Mouse (Mus musculus) bone marrow macrophage, adult 2 months (primary cell): ENCODE data around the gene Smo. TPM values are rescaled to one million over a fixed set of nuclear protein-coding genes. Genes with fewer than 3 reads are reported as not detected.
"Not testable (repeated sequence)": the region's sequence is repeated elsewhere in the genome, so short reads cannot be mapped to it uniquely, and the experiment has no call there.

Experiments
- H3K27ac ChIP-seq: 2 replicates; pipeline ENCODE4 v1.5.1; 2012; ENCODE audit warnings: low read depth, low read length; ENCODE audit not compliant: insufficient read depth
- H3K4me1 ChIP-seq: 2 replicates; pipeline ENCODE4 v1.6.1; 2012; ENCODE audit warnings: low read length; ENCODE audit not compliant: control insufficient read depth, insufficient read depth
- H3K4me3 ChIP-seq: 2 replicates; pipeline ENCODE4 v1.5.1; 2012; ENCODE audit warnings: mild to moderate bottlenecking, low read length, moderate library complexity; ENCODE audit not compliant: insufficient read depth
- CTCF ChIP-seq: IDR thresholded peaks from 2 replicates; pipeline ENCODE4 v1.5.1; 2012; ENCODE audit warnings: low read depth, mild to moderate bottlenecking, low read length, moderate library complexity
- POLR2A ChIP-seq: IDR thresholded peaks from 2 replicates; pipeline ENCODE4 v1.6.1; 2012; ENCODE audit warnings: mild to moderate bottlenecking, low read depth, low read length, borderline replicate concordance
- polyA plus RNA-seq: library from polyadenylated mRNA; stranded (reverse); fragments of >200 nt; gene quantifications from 2 replicates; pipeline ENCODE4 v1.2.4, GENCODE M21; 2012; ENCODE audit not compliant: missing spikeins, insufficient read depth, insufficient read length

Gene Smo
- polyA plus RNA-seq, 1 experiment, result not detected

GRCm38 (mm10) chr6:29756001-29756400, 20.7 kb downstream of the Smo start:
- TF ChIP-seq CTCF (no peak), POLR2A (no peak)
- no peak overlapping the region for H3K27ac ChIP-seq
- H3K4me3 ChIP-seq, result no peak overlapping the region
- peaks cover 2% of the 10 kb centered on the region; the same call in 1 of the 2 replicates for H3K4me1 ChIP-seq

GRCm38 (mm10) chr6:29756476-29756875, 21.2 kb downstream of the Smo start:
- H3K4me1 ChIP-seq, result no peaks in the 10 kb centered on the region
- H3K4me3 ChIP-seq, result no peak overlapping the region
- no peak for TF ChIP-seq POLR2A
- H3K27ac ChIP-seq, result no peak overlapping the region

- TF ChIP-seq CTCF (peak; percentile 91; the same call in 1 of the 2 replicates), POLR2A (no peak)
- Histone ChIP-seq H3K27ac (no peak overlapping the region), H3K4me1 (no peaks in the 10 kb centered on the region), H3K4me3 (no peak overlapping the region)
Observed at GRCm38 (mm10) chr6:29758417-29758816, 23.1 kb downstream of the Smo start.

GRCm38 (mm10) chr6:29759012-29759679, 23.8 kb downstream of the Smo start:
- TF ChIP-seq POLR2A, result no peak
- TF ChIP-seq CTCF, result no peak
- Histone ChIP-seq H3K4me3 (no peak overlapping the region), H3K4me1 (no peaks in the 10 kb centered on the region), H3K27ac (no peak overlapping the region)

DNA sequence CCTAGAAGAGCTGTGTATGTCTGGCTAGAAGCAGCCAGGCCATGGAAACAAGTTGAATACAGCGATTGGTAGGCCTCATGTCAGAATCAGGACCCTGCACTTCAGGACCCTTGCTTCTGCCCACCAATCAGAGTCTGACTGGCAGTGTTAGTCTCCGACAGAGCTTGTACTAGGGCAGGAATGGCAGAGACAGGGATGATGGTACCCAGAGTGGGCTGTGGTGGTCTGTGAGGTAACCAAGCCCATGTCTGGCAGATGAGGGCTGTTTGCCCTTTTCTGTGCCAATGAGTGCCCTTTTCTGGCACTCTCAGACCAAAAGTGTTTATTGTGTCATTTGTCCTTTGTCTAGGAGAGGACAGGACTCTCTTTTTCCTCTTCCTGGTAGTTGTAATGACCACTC, 25.1 kb downstream of the Smo start:
- not testable (repeated sequence) for H3K4me1 ChIP-seq, H3K27ac ChIP-seq, H3K4me3 ChIP-seq

DNA sequence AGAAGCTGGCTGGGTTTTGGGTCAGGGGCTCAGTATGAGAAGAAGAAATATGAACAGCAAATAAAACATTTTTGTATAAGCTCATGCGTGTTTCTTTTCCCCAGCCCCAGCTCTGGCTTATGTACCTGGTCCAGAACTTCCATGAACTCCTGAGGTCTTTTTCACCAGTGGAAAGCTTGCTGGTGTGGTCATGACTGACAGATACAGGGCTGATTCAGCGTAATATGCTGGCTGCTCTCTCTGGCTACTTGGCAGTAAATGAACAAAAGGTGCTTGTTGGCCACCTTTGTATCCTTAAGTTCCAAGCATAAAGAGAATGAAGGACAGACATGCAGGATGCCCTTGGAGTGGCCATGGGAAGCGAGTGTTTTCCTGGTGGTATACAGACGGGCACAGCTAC, 26.0 kb downstream of the Smo start:
- Histone ChIP-seq H3K27ac (no peak overlapping the region), H3K4me1 (peaks cover 6% of the 10 kb centered on the region), H3K4me3 (no peak overlapping the region)
- TF ChIP-seq POLR2A, result no peak
- no peak for TF ChIP-seq CTCF

DNA sequence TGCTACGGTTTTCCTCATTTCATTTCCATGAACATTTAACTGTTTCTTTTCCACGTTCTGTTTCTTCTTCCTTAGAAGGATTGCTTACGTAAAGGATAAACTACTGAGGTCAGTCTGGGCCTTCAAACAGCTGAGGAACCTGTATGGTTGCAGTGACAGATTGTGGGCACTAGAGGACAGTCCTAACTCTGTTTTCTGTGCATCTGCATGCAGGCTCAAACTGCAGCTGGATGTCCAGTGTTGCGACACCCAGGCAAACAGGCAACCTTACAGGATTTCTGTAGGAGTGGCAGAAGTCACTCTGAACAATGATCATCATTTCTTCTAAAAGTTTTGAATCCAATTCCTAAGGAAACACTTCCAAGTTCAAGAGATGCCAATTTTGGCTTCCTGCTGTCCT, 27.2 kb downstream of the Smo start:
- Histone ChIP-seq H3K4me3 (no peak overlapping the region), H3K4me1 (peaks cover 6% of the 10 kb centered on the region), H3K27ac (no peak overlapping the region)
- TF ChIP-seq POLR2A (no peak), CTCF (peak; percentile 50)

- no peak overlapping the region for H3K4me3 ChIP-seq
- no peak overlapping the region for H3K27ac ChIP-seq
- TF ChIP-seq POLR2A (no peak), CTCF (no peak)
- H3K4me1 ChIP-seq, result peaks cover 16% of the 10 kb centered on the region
Observed at GRCm38 (mm10) chr6:29766874-29767273, 31.6 kb downstream of the Smo start.

DNA sequence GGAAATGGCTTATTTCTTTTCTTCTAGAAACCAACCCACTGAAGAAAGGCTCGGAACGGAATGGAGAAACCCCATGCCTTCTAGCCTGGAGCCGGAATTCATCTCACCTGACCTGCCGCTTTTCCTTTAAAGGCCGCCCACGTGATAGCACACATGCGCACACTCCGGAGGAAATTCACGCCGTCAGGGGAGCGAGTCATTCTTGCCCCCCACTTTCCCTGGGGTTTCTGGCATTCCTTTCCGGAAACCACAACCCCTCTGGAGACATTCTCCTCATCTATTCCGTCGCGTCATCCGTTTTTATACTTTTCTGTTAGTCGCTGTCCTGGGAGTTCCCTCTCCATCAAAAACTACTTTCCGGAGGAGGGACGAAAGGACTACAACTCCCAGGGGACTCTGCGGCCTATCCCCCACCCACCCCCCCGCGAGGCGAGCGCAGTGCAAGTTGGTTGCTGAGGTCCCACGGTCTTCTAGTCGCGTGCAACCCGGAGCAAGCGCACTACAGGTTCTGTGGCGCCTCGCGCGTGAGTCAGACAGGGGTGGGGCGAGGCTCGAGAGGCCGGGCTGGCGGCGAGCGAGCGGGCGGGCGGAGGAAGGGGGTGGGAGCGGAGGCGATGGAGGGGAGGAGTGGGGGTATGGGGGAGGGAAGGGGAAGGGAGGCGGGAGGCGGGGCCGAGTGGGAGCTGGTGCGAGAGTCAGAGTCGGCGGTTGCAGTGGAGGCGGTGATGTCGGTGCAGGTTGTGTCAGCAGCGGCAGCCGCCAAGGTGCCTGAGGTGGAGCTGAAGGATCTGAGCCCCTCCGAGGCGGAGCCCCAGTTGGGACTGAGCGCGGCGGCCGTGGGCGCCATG, 32.7 kb downstream of the Smo start, which contains the start of gene Ahcyl2:
TSS of gene Ahcyl2 (plus strand) at position 199 of the 848 bp plus-strand sequence.
- Histone ChIP-seq H3K27ac (peak within 1 kb of the TSS; percentile 78), H3K4me1 (peaks cover 24% of the 10 kb centered on the region), H3K4me3 (peak within 1 kb of the TSS; percentile 88)
- TF ChIP-seq POLR2A (no peak), CTCF (no peak)

DNA sequence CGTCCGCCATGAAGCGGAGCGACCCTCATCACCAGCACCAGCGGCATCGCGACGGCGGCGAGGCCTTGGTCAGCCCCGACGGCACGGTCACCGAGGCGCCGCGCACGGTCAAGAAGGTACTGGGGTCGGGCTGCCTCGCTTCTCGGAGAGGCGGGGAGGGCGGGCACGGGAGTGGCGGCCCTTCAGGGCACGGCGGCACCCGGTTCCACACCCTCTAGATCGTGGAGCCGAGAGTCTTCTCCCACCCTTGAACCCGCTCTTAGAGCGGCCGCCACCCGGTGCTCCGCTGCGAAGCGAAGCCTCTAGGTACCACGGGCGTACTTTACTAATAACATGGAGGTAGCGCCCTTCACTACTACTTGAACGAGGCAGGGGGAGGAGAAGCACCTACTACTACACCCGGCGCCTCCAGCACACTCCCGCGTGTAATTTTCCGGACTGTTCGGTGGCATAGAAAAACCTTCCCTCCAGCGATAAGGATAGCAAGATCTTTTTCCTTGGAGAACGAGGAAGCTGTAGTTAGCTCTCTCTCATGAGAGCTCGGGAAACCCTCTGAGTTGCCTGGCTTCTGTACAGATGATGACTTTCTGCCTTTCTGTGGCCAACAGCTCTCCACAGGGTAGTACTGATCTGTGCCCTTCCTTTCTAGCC, 33.6 kb downstream of the Smo start:
- Histone ChIP-seq H3K4me1 (peaks cover 27% of the 10 kb centered on the region), H3K4me3 (peak overlapping the region; percentile 88), H3K27ac (0 out of 2 replicates have a peak overlapping the region, but pooled peaks have one; percentile 16)
- no peak for TF ChIP-seq CTCF
- TF ChIP-seq POLR2A, result no peak
